Mouse (Mus musculus): ENCODE data around the gene Far1. TPM values are rescaled to one million over a fixed set of nuclear protein-coding genes. Genes with fewer than 3 reads are reported as not detected.

Gene Far1
- total RNA-seq (2012; rRNA removed) (34.2 and 37.3 TPM in 2 replicates), polyA plus RNA-seq (2012; ENCODE audit: insufficient read depth in 1 of 2, insufficient read length in 2 of 2, low read depth in 1 of 2, low replicate concordance in 2 of 2, missing spikeins in 1 of 2) (10 to 100 TPM in 1 of 2 experiments, not detected in 1; 26.4 TPM)

DNA sequence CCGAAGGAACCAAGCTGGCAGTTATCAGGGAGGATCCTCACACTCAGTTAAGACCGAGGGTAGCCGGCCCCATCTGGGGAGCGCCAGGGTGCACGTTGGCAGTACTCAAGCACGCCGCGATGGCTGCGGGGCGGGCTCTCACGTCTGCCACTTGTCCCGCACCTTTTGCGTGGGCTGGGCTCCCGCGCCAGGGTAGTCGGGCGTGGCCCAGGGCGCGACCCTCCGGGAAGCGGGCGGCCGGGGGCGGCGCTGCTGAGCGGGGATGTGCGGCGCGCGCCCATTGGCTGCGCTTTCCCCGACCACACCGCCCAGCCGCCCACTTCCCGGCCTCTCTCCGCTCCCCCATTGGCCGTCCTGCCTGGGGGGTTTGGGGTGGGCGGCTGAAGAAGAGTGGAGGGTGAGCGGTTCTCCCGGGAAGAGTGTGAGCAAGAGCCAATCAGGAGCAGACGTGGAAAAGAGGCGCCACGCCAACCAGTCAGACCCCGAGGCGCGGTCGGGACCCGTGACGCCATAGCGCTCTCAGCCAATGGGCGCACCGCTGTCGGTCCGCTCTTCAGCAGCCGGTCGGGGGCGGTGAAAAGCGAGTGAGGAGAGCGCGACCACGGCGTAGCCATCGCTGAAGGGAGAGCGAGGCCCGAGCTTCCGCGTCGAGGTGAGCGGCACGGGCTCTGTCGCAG is at the start of gene Far1:
Gene Far1, plus strand, starts transcription at position 549 of the 677 bp plus-strand sequence.
- DNase-seq (ENCODE audit: low read depth, low spot score) = peak; percentile 98
- H3K79me2 ChIP-seq (ENCODE audit: control insufficient read depth, insufficient read depth, low read length, poor library complexity) = peaks cover 30% of the 10 kb centered on the region
- H3K9ac ChIP-seq (ENCODE audit: control insufficient read depth, low read depth, low read length, poor library complexity, severe bottlenecking) = peak within 1 kb of the TSS; percentile 84
- TF ChIP-seq NELFE (IDR thresholded peaks at IDR 0.05; ENCODE audit: low read depth, low read length) (peak; percentile 55), GABPA (IDR thresholded peaks at IDR 0.05; ENCODE audit: low read depth, low read length) (no peak), ETS1 (IDR thresholded peaks at IDR 0.05; ENCODE audit: low read depth, low read length) (peak; percentile 13; the same call in 1 of the 2 replicates), SIN3A (IDR thresholded peaks at IDR 0.05; ENCODE audit: low read length) (peak; percentile 42; the same call in 1 of the 2 replicates), ZMIZ1 (IDR thresholded peaks at IDR 0.05; ENCODE audit: low read depth, low read length) (no peak), KAT2A (conservative IDR thresholded peaks at IDR 0.05; ENCODE audit: low read depth, low read length) (no peak), GATA1 (IDR thresholded peaks at IDR 0.05; ENCODE audit: low read depth, low read length) (no peak), SMC3 (IDR thresholded peaks at IDR 0.05; ENCODE audit: low read depth, low read length) (no peak), TBP (IDR thresholded peaks at IDR 0.05; ENCODE audit: low read depth, low read length) (0 out of 2 replicates have a peak, but pooled peaks have one; percentile 32), MAFK (IDR thresholded peaks at IDR 0.05; ENCODE audit: borderline replicate concordance, low read depth, low read length) (no peak), E2F4 (IDR thresholded peaks at IDR 0.05; ENCODE audit: borderline replicate concordance, low read depth, low read length) (peak; percentile 46; the same call in 1 of the 2 replicates), BHLHE40 (IDR thresholded peaks at IDR 0.05; ENCODE audit: borderline replicate concordance, low read depth, low read length) (no peak; the same call in 1 of the 2 replicates), POLR2A (IDR thresholded peaks at IDR 0.05; ENCODE audit: control insufficient read depth in 1 of 2, insufficient read depth in 1 of 2, low read depth in 1 of 2, low read length in 2 of 2, poor library complexity in 1 of 2) (peak in 1 of 2 experiments; percentile 67; a peak in 2 of 4 replicates), ELF1 (IDR thresholded peaks at IDR 0.05; ENCODE audit: low read depth, low read length) (peak; percentile 35; the same call in 1 of the 2 replicates), EP300 (IDR thresholded peaks at IDR 0.05; ENCODE audit: low read depth in 1 of 2, low read length in 2 of 2) (no peak), JUND (IDR thresholded peaks at IDR 0.05; ENCODE audit: low read depth, low read length) (no peak), HCFC1 (IDR thresholded peaks at IDR 0.05; ENCODE audit: low read depth, low read length) (peak; percentile 62; the same call in 1 of the 2 replicates), CTCF (IDR thresholded peaks at IDR 0.05 in 2 of 3, conservative IDR thresholded peaks at IDR 0.05 in 1 of 3; ENCODE audit: control insufficient read depth in 1 of 3, insufficient read depth in 1 of 3, low read depth in 2 of 3, low read length in 3 of 3, poor library complexity in 1 of 3, severe bottlenecking in 1 of 3) (peak in 2 of 3 experiments; percentile 40 to 56; a peak in 4 of 6 replicates), TAL1 (IDR thresholded peaks at IDR 0.05; ENCODE audit: low read length) (no peak), POLR2AphosphoS2 (IDR thresholded peaks at IDR 0.05; ENCODE audit: low read length) (0 out of 2 replicates have a peak, but pooled peaks have one; percentile 53), MXI1 (IDR thresholded peaks at IDR 0.05; ENCODE audit: low read depth, low read length) (peak; percentile 67; the same call in 1 of the 2 replicates), MAX (IDR thresholded peaks at IDR 0.05; ENCODE audit: low read length) (peak; percentile 62), ZKSCAN1 (IDR thresholded peaks at IDR 0.05; ENCODE audit: low read depth, low read length) (no peak), MAZ (IDR thresholded peaks at IDR 0.05; ENCODE audit: low read depth, low read length) (peak; percentile 28; the same call in 1 of the 2 replicates), USF1 (IDR thresholded peaks at IDR 0.05; ENCODE audit: low read depth, low read length) (no peak), CHD1 (IDR thresholded peaks at IDR 0.05; ENCODE audit: low read depth, low read length) (no peak), RCOR1 (IDR thresholded peaks at IDR 0.05; ENCODE audit: low read depth, low read length) (no peak), MYC (IDR thresholded peaks at IDR 0.05; ENCODE audit: low read depth, low read length) (no peak; the same call in 1 of the 2 replicates), USF2 (IDR thresholded peaks at IDR 0.05; ENCODE audit: borderline replicate concordance in 1 of 2, insufficient read depth in 1 of 2, low read depth in 1 of 2, low read length in 2 of 2) (no peak)
- H3K9me3 ChIP-seq (replicated peaks; ENCODE audit: insufficient read depth, low read length) = no peaks in the 10 kb centered on the region
- no peaks in the 10 kb centered on the region for H3K27me3 ChIP-seq (ENCODE audit: control insufficient read depth in 1 of 2, insufficient read depth in 2 of 2, low read length in 2 of 2)
- H3K4me3 ChIP-seq (ENCODE audit: control insufficient read depth in 1 of 2, insufficient read depth in 1 of 2, low read depth in 2 of 2, low read length in 2 of 2) = peak within 1 kb of the TSS; percentile 92 to 95
- peaks cover 9 to 30% of the 10 kb centered on the region in 2 experiments for H3K4me1 ChIP-seq (ENCODE audit: control insufficient read depth in 1 of 2, insufficient read depth in 2 of 2, low read length in 2 of 2)
- H3K27ac ChIP-seq (ENCODE audit: control insufficient read depth, low read depth, low read length) = peak within 1 kb of the TSS; percentile 79
- peaks cover 0 to 38% of the 10 kb centered on the region in 2 experiments; a peak in 2 of 4 replicates for H3K36me3 ChIP-seq (ENCODE audit: control insufficient read depth in 1 of 2, insufficient read depth in 2 of 2, low read length in 2 of 2)
